Mouse (Mus musculus): ENCODE measurements around the gene Gon7.

Gon7 gene

GRCm38 (mm10) chr12:102758403-102758756, 777 bp upstream of the Gon7 start, which contains the start of gene Gm20604:
TSS of gene Gm20604 (minus strand) at chr12:102758672.
- Histone ChIP-seq H3K27me3 (ENCODE audit: control insufficient read depth, insufficient read depth, low read length, poor library complexity, severe bottlenecking) (no peaks in the 10 kb centered on the region), H3K36me3 (ENCODE audit: control insufficient read depth, insufficient read depth, low read length, poor library complexity, severe bottlenecking) (no peaks in the 10 kb centered on the region)
- no peak for DNase-seq (ENCODE audit: low read depth, low spot score)

- H3K36me3 ChIP-seq (ENCODE audit: control insufficient read depth, insufficient read depth, low read length, poor library complexity, severe bottlenecking): no peaks in the 10 kb centered on the region
- DNase-seq (ENCODE audit: low read depth, low spot score): peak; percentile 11
- no peaks in the 10 kb centered on the region for H3K27me3 ChIP-seq (ENCODE audit: control insufficient read depth, insufficient read depth, low read length, poor library complexity, severe bottlenecking)
Measured at GRCm38 (mm10) chr12:102757055-102757688, 431 bp downstream of the Gon7 start.

- Histone ChIP-seq H3K27me3 (ENCODE audit: control insufficient read depth, insufficient read depth, low read length, poor library complexity, severe bottlenecking) (no peaks in the 10 kb centered on the region), H3K36me3 (ENCODE audit: control insufficient read depth, insufficient read depth, low read length, poor library complexity, severe bottlenecking) (no peaks in the 10 kb centered on the region)
- DNase-seq (ENCODE audit: low read depth, low spot score): peak; percentile 69
Measured at GRCm38 (mm10) chr12:102756304-102756703, 1.3 kb downstream of the Gon7 start.

- Histone ChIP-seq H3K27me3 (ENCODE audit: control insufficient read depth, insufficient read depth, low read length, poor library complexity, severe bottlenecking) (no peaks in the 10 kb centered on the region), H3K36me3 (ENCODE audit: control insufficient read depth, insufficient read depth, low read length, poor library complexity, severe bottlenecking) (no peaks in the 10 kb centered on the region)
- no peak for DNase-seq (ENCODE audit: low read depth, low spot score)
Measured at GRCm38 (mm10) chr12:102748256-102748655, 9.3 kb downstream of the Gon7 start.

- peak; percentile 80 for DNase-seq (ENCODE audit: low read depth, low spot score)
- no peaks in the 10 kb centered on the region for H3K27me3 ChIP-seq (ENCODE audit: control insufficient read depth, insufficient read depth, low read length, poor library complexity, severe bottlenecking)
- H3K36me3 ChIP-seq (ENCODE audit: control insufficient read depth, insufficient read depth, low read length, poor library complexity, severe bottlenecking): no peaks in the 10 kb centered on the region
Measured at GRCm38 (mm10) chr12:102744839-102745238, 12.8 kb downstream of the Gon7 start.

- Histone ChIP-seq H3K27me3 (ENCODE audit: control insufficient read depth, insufficient read depth, low read length, poor library complexity, severe bottlenecking) (no peaks in the 10 kb centered on the region), H3K36me3 (ENCODE audit: control insufficient read depth, insufficient read depth, low read length, poor library complexity, severe bottlenecking) (no peaks in the 10 kb centered on the region)
- peak; percentile 93 for DNase-seq (ENCODE audit: low read depth, low spot score)
Measured at GRCm38 (mm10) chr12:102743589-102744574, 13.7 kb downstream of the Gon7 start, which contains the start of the genes Moap1 and Tmem251. TSS of gene Moap1 (minus strand) at chr12:102743661. TSS of gene Tmem251 (plus strand) at chr12:102743762.

- no peak for DNase-seq (ENCODE audit: low read depth, low spot score)
- H3K27me3 ChIP-seq (ENCODE audit: control insufficient read depth, insufficient read depth, low read length, poor library complexity, severe bottlenecking): no peaks in the 10 kb centered on the region
Measured at GRCm38 (mm10) chr12:102743036-102743588, 14.5 kb downstream of the Gon7 start.

GRCm38 (mm10) chr12:102742056-102742455, 15.5 kb downstream of the Gon7 start:
- Histone ChIP-seq H3K36me3 (ENCODE audit: control insufficient read depth, insufficient read depth, low read length, poor library complexity, severe bottlenecking) (no peaks in the 10 kb centered on the region), H3K27me3 (ENCODE audit: control insufficient read depth, insufficient read depth, low read length, poor library complexity, severe bottlenecking) (no peaks in the 10 kb centered on the region)
- DNase-seq (ENCODE audit: low read depth, low spot score): no peak

More at GRCm38 (mm10) chr12:102743036-102743588, 14.5 kb downstream of the Gon7 start:
- no peaks in the 10 kb centered on the region for H3K36me3 ChIP-seq (ENCODE audit: control insufficient read depth, insufficient read depth, low read length, poor library complexity, severe bottlenecking)

- Histone ChIP-seq H3K36me3 (ENCODE audit: control insufficient read depth, insufficient read depth, low read length, poor library complexity, severe bottlenecking) (no peaks in the 10 kb centered on the region), H3K27me3 (ENCODE audit: control insufficient read depth, insufficient read depth, low read length, poor library complexity, severe bottlenecking) (no peaks in the 10 kb centered on the region)
- DNase-seq (ENCODE audit: low read depth, low spot score): peak; percentile 75
Measured at GRCm38 (mm10) chr12:102740285-102740684, 17.3 kb downstream of the Gon7 start.

- Histone ChIP-seq H3K36me3 (ENCODE audit: control insufficient read depth, insufficient read depth, low read length, poor library complexity, severe bottlenecking) (no peaks in the 10 kb centered on the region), H3K27me3 (ENCODE audit: control insufficient read depth, insufficient read depth, low read length, poor library complexity, severe bottlenecking) (no peaks in the 10 kb centered on the region)
- DNase-seq (ENCODE audit: low read depth, low spot score): no peak
Measured at GRCm38 (mm10) chr12:102739096-102739495, 18.5 kb downstream of the Gon7 start.

- Histone ChIP-seq H3K36me3 (ENCODE audit: control insufficient read depth, insufficient read depth, low read length, poor library complexity, severe bottlenecking) (no peaks in the 10 kb centered on the region), H3K27me3 (ENCODE audit: control insufficient read depth, insufficient read depth, low read length, poor library complexity, severe bottlenecking) (no peaks in the 10 kb centered on the region)
- DNase-seq (ENCODE audit: low read depth, low spot score): peak; percentile 79
Measured at GRCm38 (mm10) chr12:102733381-102733780, 24.2 kb downstream of the Gon7 start.

GRCm38 (mm10) chr12:102730798-102731619, 26.6 kb downstream of the Gon7 start:
- no peak for DNase-seq (ENCODE audit: low read depth, low spot score)
- Histone ChIP-seq H3K36me3 (ENCODE audit: control insufficient read depth, insufficient read depth, low read length, poor library complexity, severe bottlenecking) (no peaks in the 10 kb centered on the region), H3K27me3 (ENCODE audit: control insufficient read depth, insufficient read depth, low read length, poor library complexity, severe bottlenecking) (no peaks in the 10 kb centered on the region)

GRCm38 (mm10) chr12:102729855-102730797, 27.5 kb downstream of the Gon7 start:
- Histone ChIP-seq H3K27me3 (ENCODE audit: control insufficient read depth, insufficient read depth, low read length, poor library complexity, severe bottlenecking) (no peaks in the 10 kb centered on the region), H3K36me3 (ENCODE audit: control insufficient read depth, insufficient read depth, low read length, poor library complexity, severe bottlenecking) (no peaks in the 10 kb centered on the region)
- DNase-seq (ENCODE audit: low read depth, low spot score): peak; percentile 57
